Mouse (Mus musculus): ENCODE results near the gene Slitrk3. TPM values are rescaled to one million over a fixed set of nuclear protein-coding genes. Genes with fewer than 3 reads are reported as not detected.

Gene Slitrk3
- polyA plus RNA-seq (2012): not detected in 2 replicates

GRCm38 (mm10) chr3:73057197-73057811 lies at the start of gene Slitrk3:
Slitrk3 (minus strand) TSS chr3:73057803.

Other genes starting within 250 kb of the Slitrk3 start
- not detected in 2 replicates for gene Sis, start 89.9 kb downstream of the Slitrk3 start, polyA plus RNA-seq (2012)